Mouse (Mus musculus): ENCODE data around the gene Casp1. TPM values are rescaled to one million over a fixed set of nuclear protein-coding genes. Genes with fewer than 3 reads are reported as not detected.

The Casp1 gene
- total RNA-seq, 2 experiments from 2014 or later, result 2.9 to 4.0 TPM

Other genes starting within 250 kb of the Casp1 start
- 1 to 10 TPM; 3.5 to 6.9 TPM for gene Casp4, start 10.3 kb downstream of the Casp1 start, total RNA-seq (2021)
- 10 to 100 TPM; 26.7 to 49.6 TPM for gene Casp12, start 46.9 kb downstream of the Casp1 start, total RNA-seq (2021)